Mouse (Mus musculus): ENCODE data around the gene Zfp473. TPM values are rescaled to one million over a fixed set of nuclear protein-coding genes. Genes with fewer than 3 reads are reported as not detected.

Zfp473 gene
- polyA plus RNA-seq, 1 experiment = 1.6 TPM

DNA sequence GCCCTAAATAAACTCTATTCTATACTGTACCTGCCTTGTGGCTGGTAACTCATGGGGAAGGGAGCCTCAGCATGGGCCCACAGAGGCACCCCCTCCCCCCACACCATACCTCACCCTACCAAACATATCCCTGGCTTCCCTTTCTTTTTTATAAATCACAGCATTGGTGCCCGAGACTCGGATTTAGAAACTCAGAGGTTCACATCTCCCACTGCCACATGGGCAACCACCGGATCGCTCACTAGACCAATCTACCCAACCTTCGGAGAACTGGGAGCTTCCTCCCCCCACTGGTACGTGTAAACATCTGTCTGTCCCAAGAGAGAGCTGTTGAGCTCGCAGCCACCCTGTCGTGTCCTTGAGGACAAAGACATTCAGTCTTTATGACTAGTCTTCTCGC lies 6.6 kb downstream of the Zfp473 start:
- Histone ChIP-seq H3K27ac (ENCODE audit: control insufficient read depth, insufficient read depth, low read depth, low read length) (no peak overlapping the region), H3K4me1 (ENCODE audit: control insufficient read depth, insufficient read depth, low read length) (peaks cover 24% of the 10 kb centered on the region), H3K36me3 (ENCODE audit: control insufficient read depth, insufficient read depth, low read length) (no peaks in the 10 kb centered on the region; the same call in 1 of the 2 replicates), H3K27me3 (ENCODE audit: control insufficient read depth, insufficient read depth, low read length) (no peaks in the 10 kb centered on the region), H3K4me3 (ENCODE audit: control insufficient read depth, low read depth, low read length) (no peak overlapping the region; the same call in 1 of the 2 replicates)
- TF ChIP-seq CTCF (IDR thresholded peaks at IDR 0.05; ENCODE audit: control insufficient read depth, insufficient read depth, insufficient replicate concordance, low read depth, low read length) (no peak), POLR2A (IDR thresholded peaks at IDR 0.05; ENCODE audit: control insufficient read depth, low read depth, low read length) (no peak)

DNA sequence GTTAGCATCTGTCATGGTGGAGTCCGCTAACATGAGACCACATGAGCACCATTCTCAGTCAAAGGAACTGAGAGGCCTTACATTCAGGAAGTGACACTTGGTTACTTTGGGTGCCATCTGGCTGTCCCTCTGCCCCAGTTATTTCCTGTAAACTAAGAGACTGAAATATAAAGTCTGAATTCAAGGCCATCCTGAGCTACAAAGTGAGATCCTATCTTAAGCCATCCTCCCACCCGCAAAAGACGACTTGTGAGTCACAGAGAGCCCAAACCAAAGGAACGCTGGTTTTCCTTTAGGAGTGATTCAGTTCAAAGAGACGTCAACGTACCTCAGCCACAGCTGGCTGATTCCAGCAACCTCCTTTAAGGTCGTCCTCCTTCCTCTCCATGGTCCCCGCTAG lies 9.5 kb downstream of the Zfp473 start:
- Histone ChIP-seq H3K4me3 (ENCODE audit: control insufficient read depth, low read depth, low read length) (no peak overlapping the region), H3K4me1 (ENCODE audit: control insufficient read depth, insufficient read depth, low read length) (peaks cover 10% of the 10 kb centered on the region), H3K27ac (ENCODE audit: control insufficient read depth, insufficient read depth, low read depth, low read length) (no peak overlapping the region), H3K27me3 (ENCODE audit: control insufficient read depth, insufficient read depth, low read length) (no peaks in the 10 kb centered on the region), H3K36me3 (ENCODE audit: control insufficient read depth, insufficient read depth, low read length) (no peaks in the 10 kb centered on the region; the same call in 1 of the 2 replicates)
- no peak for TF ChIP-seq POLR2A (IDR thresholded peaks at IDR 0.05; ENCODE audit: control insufficient read depth, low read depth, low read length)
- no peak for TF ChIP-seq CTCF (IDR thresholded peaks at IDR 0.05; ENCODE audit: control insufficient read depth, insufficient read depth, insufficient replicate concordance, low read depth, low read length)

DNA sequence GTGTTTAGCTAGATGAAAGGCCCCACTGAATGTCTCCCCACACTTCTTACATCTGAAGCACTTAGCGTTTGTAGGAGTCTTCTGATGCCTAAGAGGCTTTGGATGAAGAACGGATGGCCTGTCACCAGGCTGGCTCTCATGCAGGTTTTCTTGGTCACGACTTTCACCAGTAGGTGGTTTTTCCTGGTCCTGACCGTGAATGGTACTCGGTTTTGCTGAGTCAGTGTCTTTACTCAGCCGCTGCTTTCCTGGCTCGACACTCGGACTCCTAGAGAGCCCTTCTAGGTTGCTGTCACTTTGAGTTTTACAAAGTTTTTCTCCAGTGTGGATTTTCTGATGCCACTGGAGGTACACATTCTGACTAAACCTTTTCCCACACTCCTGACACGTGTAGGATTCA lies 17.1 kb downstream of the Zfp473 start:
- Histone ChIP-seq H3K36me3 (ENCODE audit: control insufficient read depth, insufficient read depth, low read length) (no peaks in the 10 kb centered on the region; the same call in none of the 2 replicates), H3K4me1 (ENCODE audit: control insufficient read depth, insufficient read depth, low read length) (no peaks in the 10 kb centered on the region), H3K27me3 (ENCODE audit: control insufficient read depth, insufficient read depth, low read length) (no peaks in the 10 kb centered on the region), H3K27ac (ENCODE audit: control insufficient read depth, insufficient read depth, low read depth, low read length) (no peak overlapping the region), H3K4me3 (ENCODE audit: control insufficient read depth, low read depth, low read length) (no peak overlapping the region)
- TF ChIP-seq POLR2A (IDR thresholded peaks at IDR 0.05; ENCODE audit: control insufficient read depth, low read depth, low read length) (no peak), CTCF (IDR thresholded peaks at IDR 0.05; ENCODE audit: control insufficient read depth, insufficient read depth, insufficient replicate concordance, low read depth, low read length) (no peak)

DNA sequence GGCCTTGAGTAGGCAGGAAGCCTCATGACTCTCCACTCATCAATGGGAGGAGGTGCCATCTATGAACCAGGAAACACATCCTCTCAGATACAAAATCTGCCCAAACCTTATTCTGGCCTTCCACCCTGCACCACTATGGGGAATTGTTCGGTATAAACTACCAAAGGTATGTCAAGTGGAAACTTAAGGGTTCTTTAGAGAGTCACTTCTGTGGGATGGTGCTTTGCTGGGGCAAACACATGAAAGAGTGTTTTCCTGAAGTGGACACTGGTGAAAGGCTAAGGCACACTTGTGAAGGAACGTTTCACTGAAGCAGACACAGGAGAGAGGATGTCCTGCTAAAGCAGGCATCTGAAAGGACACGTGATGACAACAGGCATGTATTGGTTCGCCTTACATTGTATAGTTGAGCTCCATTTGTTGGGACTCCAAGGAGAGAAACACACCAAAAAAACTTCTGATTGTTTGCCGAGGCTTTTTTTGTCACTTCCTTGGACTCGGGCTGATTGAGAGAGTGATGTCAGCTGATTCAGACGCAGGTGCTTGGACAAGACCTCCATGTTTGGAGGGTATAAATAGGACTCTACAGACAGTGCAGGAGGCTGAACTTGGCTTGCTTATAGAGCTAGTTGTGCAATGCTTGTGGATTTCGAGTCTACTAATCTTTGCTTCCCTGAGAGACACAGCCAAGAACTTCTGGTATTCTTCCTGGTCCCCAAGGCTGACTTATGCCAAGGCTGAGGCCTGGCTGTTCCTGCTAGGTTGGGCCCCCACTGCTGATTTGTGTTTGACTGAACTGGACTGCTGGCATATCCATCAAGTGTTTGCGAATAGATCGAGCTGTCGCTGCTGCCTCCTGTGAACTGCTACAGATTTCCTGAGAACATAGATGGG lies 22.5 kb downstream of the Zfp473 start:
- no peak overlapping the region for H3K27ac ChIP-seq (ENCODE audit: control insufficient read depth, insufficient read depth, low read depth, low read length)
- H3K36me3 ChIP-seq (ENCODE audit: control insufficient read depth, insufficient read depth, low read length) = no peaks in the 10 kb centered on the region
- no peak for TF ChIP-seq POLR2A (IDR thresholded peaks at IDR 0.05; ENCODE audit: control insufficient read depth, low read depth, low read length)
- no peak for TF ChIP-seq CTCF (IDR thresholded peaks at IDR 0.05; ENCODE audit: control insufficient read depth, insufficient read depth, insufficient replicate concordance, low read depth, low read length)
- no peaks in the 10 kb centered on the region for H3K27me3 ChIP-seq (ENCODE audit: control insufficient read depth, insufficient read depth, low read length)
- H3K4me1 ChIP-seq (ENCODE audit: control insufficient read depth, insufficient read depth, low read length) = 0 out of 2 replicates have a peak, but pooled peaks cover 2% of the 10 kb centered on the region
- H3K4me3 ChIP-seq (ENCODE audit: control insufficient read depth, low read depth, low read length) = no peak overlapping the region

DNA sequence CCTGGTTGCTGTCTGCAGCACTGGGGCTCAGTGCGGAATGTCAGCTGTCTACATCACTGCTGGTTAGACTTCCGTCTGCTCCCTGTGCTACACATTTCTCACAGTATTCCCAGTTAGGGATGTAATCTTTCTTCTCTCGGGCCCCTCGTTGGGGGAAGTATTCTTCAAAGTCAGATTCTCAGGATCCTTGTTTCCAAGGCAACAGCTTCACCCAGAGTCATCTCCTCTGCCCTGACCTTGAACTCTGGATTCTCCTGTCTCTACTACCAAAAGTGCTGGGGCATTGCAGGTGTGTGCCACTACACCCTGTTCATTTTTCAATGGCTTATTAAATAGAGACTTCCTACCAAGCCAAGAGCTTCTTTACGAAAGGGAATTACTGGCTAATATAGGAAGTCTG lies 23.7 kb downstream of the Zfp473 start:
- H3K36me3 ChIP-seq (ENCODE audit: control insufficient read depth, insufficient read depth, low read length) = no peaks in the 10 kb centered on the region
- H3K27ac ChIP-seq (ENCODE audit: control insufficient read depth, insufficient read depth, low read depth, low read length) = no peak overlapping the region
- no peak for TF ChIP-seq POLR2A (IDR thresholded peaks at IDR 0.05; ENCODE audit: control insufficient read depth, low read depth, low read length)
- TF ChIP-seq CTCF (IDR thresholded peaks at IDR 0.05; ENCODE audit: control insufficient read depth, insufficient read depth, insufficient replicate concordance, low read depth, low read length) = no peak
- H3K4me1 ChIP-seq (ENCODE audit: control insufficient read depth, insufficient read depth, low read length) = 0 out of 2 replicates have a peak, but pooled peaks cover 2% of the 10 kb centered on the region
- H3K27me3 ChIP-seq (ENCODE audit: control insufficient read depth, insufficient read depth, low read length) = no peaks in the 10 kb centered on the region
- H3K4me3 ChIP-seq (ENCODE audit: control insufficient read depth, low read depth, low read length) = no peak overlapping the region

DNA sequence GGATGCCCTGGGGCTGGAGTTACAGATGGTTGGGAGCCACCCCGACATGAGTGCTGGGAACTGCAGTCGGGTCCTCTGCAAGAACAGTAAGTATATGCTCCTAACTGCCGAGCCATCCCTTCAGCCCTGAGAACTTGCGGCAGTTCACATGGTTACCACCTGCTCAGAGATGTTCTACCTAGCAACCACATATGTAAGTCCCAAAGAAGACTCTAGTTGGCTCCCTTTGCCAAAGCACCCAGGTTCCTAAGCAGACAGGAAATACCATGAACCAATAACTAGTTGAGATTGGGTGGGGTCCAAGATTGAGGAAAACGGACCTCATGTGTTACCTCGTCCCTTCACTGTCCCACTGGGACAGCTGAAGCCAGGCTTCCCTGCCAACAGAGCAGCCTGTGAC lies 24.5 kb downstream of the Zfp473 start:
- Histone ChIP-seq H3K36me3 (ENCODE audit: control insufficient read depth, insufficient read depth, low read length) (no peaks in the 10 kb centered on the region), H3K4me1 (ENCODE audit: control insufficient read depth, insufficient read depth, low read length) (0 out of 2 replicates have a peak, but pooled peaks cover 2% of the 10 kb centered on the region)

DNA sequence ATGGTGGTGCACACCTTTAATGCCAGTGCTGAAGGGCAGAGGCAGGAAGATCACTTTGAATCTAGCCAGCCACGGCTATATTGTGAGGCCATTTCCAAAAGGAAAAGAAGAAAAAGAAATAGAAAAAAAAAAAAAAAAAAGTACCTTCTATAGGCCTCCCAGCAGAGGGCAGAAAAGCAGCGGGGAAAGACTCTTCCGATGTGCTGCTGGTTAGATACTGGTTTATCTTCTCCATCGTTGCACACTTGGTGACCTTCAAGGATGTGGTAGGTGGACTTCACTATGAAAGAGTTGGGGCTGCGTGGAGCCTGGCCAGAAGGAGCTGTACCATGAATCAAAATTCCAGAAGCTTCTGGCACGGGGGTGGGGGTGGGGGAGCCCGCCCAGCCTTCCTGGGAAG lies 26.5 kb downstream of the Zfp473 start:
- no peak for TF ChIP-seq CTCF (IDR thresholded peaks at IDR 0.05; ENCODE audit: control insufficient read depth, insufficient read depth, insufficient replicate concordance, low read depth, low read length)
- TF ChIP-seq POLR2A (IDR thresholded peaks at IDR 0.05; ENCODE audit: control insufficient read depth, low read depth, low read length) = no peak
- Histone ChIP-seq H3K27me3 (ENCODE audit: control insufficient read depth, insufficient read depth, low read length) (no peaks in the 10 kb centered on the region), H3K4me1 (ENCODE audit: control insufficient read depth, insufficient read depth, low read length) (peaks cover 4% of the 10 kb centered on the region; the same call in 1 of the 2 replicates), H3K27ac (ENCODE audit: control insufficient read depth, insufficient read depth, low read depth, low read length) (no peak overlapping the region), H3K4me3 (ENCODE audit: control insufficient read depth, low read depth, low read length) (no peak overlapping the region), H3K36me3 (ENCODE audit: control insufficient read depth, insufficient read depth, low read length) (no peaks in the 10 kb centered on the region)

More for the DNA sequence above, 24.5 kb downstream of the Zfp473 start:
- TF ChIP-seq POLR2A (IDR thresholded peaks at IDR 0.05; ENCODE audit: control insufficient read depth, low read depth, low read length) = no peak
- no peak for TF ChIP-seq CTCF (IDR thresholded peaks at IDR 0.05; ENCODE audit: control insufficient read depth, insufficient read depth, insufficient replicate concordance, low read depth, low read length)
- H3K4me3 ChIP-seq (ENCODE audit: control insufficient read depth, low read depth, low read length) = no peak overlapping the region
- no peak overlapping the region for H3K27ac ChIP-seq (ENCODE audit: control insufficient read depth, insufficient read depth, low read depth, low read length)
- no peaks in the 10 kb centered on the region for H3K27me3 ChIP-seq (ENCODE audit: control insufficient read depth, insufficient read depth, low read length)
